Mouse (Mus musculus): ENCODE results near the gene Olfr1228. TPM values are rescaled to one million over a fixed set of nuclear protein-coding genes. Genes with fewer than 3 reads are reported as not detected.

The Olfr1228 gene
- polyA plus RNA-seq (2012; rRNA removed) = not detected in 2 replicates

- TF ChIP-seq POLR2A (IDR thresholded peaks at IDR 0.05; ENCODE audit: low read depth, low read length) = no peak
- TF ChIP-seq CTCF (conservative IDR thresholded peaks at IDR 0.05; ENCODE audit: insufficient read depth, insufficient read length, low read depth, low read length) = no peak
- no peaks in the 10 kb centered on the region for H3K27me3 ChIP-seq (replicated peaks; ENCODE audit: control insufficient read depth, insufficient read depth, low read length)
- DNase-seq = no peak
- no peaks in the 10 kb centered on the region for H3K36me3 ChIP-seq (ENCODE audit: control insufficient read depth, insufficient read depth, low read length)
- no peak within 1 kb of the TSS for H3K27ac ChIP-seq (ENCODE audit: insufficient read depth, low read depth, low read length)
- no peaks in the 10 kb centered on the region for H3K4me1 ChIP-seq (ENCODE audit: control insufficient read depth, insufficient read depth, low read length)
- H3K4me3 ChIP-seq (ENCODE audit: insufficient read depth, low read depth, low read length) = no peak within 1 kb of the TSS
Measured at GRCm38 (mm10) chr2:89253962-89254361, at the start of gene Olfr1228. Gene Olfr1228 (minus strand): TSS chr2:89254062.

DNA sequence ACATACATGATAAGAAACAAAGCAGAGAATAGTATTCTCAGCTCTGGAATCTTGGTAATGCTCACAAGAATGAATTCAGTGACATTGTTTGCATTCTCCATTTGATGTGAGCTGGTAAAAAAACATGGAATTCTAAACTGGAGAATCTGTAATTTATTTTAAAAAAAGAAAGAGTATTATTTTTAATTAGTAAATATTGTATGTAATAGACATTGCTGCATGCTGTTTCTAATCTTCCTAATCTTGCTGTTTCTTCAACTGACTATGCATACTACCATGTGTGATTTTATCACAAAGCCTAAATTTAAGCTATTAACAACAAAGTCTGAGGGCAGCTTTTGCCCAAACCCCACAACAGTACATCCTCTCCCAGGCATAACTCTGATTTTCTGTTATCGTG is 43.3 kb upstream of the Olfr1228 start, which contains the start of gene Olfr1230:
TSS of gene Olfr1230 (minus strand) at position 101 of the 400 bp plus-strand sequence.
- TF ChIP-seq POLR2A (IDR thresholded peaks at IDR 0.05; ENCODE audit: low read depth, low read length) (no peak), CTCF (conservative IDR thresholded peaks at IDR 0.05; ENCODE audit: insufficient read depth, insufficient read length, low read depth, low read length) (no peak)
- no peaks in the 10 kb centered on the region for H3K27me3 ChIP-seq (replicated peaks; ENCODE audit: control insufficient read depth, insufficient read depth, low read length)
- no peak within 1 kb of the TSS for H3K27ac ChIP-seq (ENCODE audit: insufficient read depth, low read depth, low read length)
- H3K4me3 ChIP-seq (ENCODE audit: insufficient read depth, low read depth, low read length) = no peak within 1 kb of the TSS
- 84% methylated on average over 1 of the region's 1 CpGs for WGBS
- no peak for DNase-seq
- H3K4me1 ChIP-seq (ENCODE audit: control insufficient read depth, insufficient read depth, low read length) = no peaks in the 10 kb centered on the region
- H3K36me3 ChIP-seq (ENCODE audit: control insufficient read depth, insufficient read depth, low read length) = no peaks in the 10 kb centered on the region

GRCm38 (mm10) chr2:89287914-89288313 is 34.1 kb upstream of the Olfr1228 start, which contains the start of gene Olfr1229:
Gene Olfr1229 (minus strand): TSS chr2:89288014.
- no peak for TF ChIP-seq POLR2A (IDR thresholded peaks at IDR 0.05; ENCODE audit: low read depth, low read length)
- TF ChIP-seq CTCF (conservative IDR thresholded peaks at IDR 0.05; ENCODE audit: insufficient read depth, insufficient read length, low read depth, low read length) = no peak
- Histone ChIP-seq H3K4me3 (ENCODE audit: insufficient read depth, low read depth, low read length) (no peak within 1 kb of the TSS), H3K27me3 (replicated peaks; ENCODE audit: control insufficient read depth, insufficient read depth, low read length) (no peaks in the 10 kb centered on the region), H3K4me1 (ENCODE audit: control insufficient read depth, insufficient read depth, low read length) (no peaks in the 10 kb centered on the region), H3K36me3 (ENCODE audit: control insufficient read depth, insufficient read depth, low read length) (no peaks in the 10 kb centered on the region), H3K27ac (ENCODE audit: insufficient read depth, low read depth, low read length) (no peak within 1 kb of the TSS)
- 73% methylated on average over 2 of the region's 2 CpGs for WGBS
- DNase-seq = no peak

- WGBS = 55% methylated on average over 2 of the region's 2 CpGs
Measured at GRCm38 (mm10) chr2:89199948-89200347, 53.9 kb downstream of the Olfr1228 start, which contains the start of gene Olfr1226. Gene Olfr1226 (minus strand): TSS chr2:89200048.

More at GRCm38 (mm10) chr2:89199948-89200347, 53.9 kb downstream of the Olfr1228 start, which contains the start of gene Olfr1226:
- H3K27me3 ChIP-seq (replicated peaks; ENCODE audit: control insufficient read depth, insufficient read depth, low read length) = no peaks in the 10 kb centered on the region
- H3K27ac ChIP-seq (ENCODE audit: insufficient read depth, low read depth, low read length) = no peak within 1 kb of the TSS
- TF ChIP-seq POLR2A (IDR thresholded peaks at IDR 0.05; ENCODE audit: low read depth, low read length) (no peak), CTCF (conservative IDR thresholded peaks at IDR 0.05; ENCODE audit: insufficient read depth, insufficient read length, low read depth, low read length) (no peak)
- no peaks in the 10 kb centered on the region for H3K36me3 ChIP-seq (ENCODE audit: control insufficient read depth, insufficient read depth, low read length)
- DNase-seq = no peak
- H3K4me3 ChIP-seq (ENCODE audit: insufficient read depth, low read depth, low read length) = no peak within 1 kb of the TSS
- no peaks in the 10 kb centered on the region for H3K4me1 ChIP-seq (ENCODE audit: control insufficient read depth, insufficient read depth, low read length)

Other genes with a start within 250 kb of the Olfr1228 start
- gene Olfr1215, start 247.1 kb downstream of the Olfr1228 start, polyA plus RNA-seq (2012; rRNA removed) = not detected in 2 replicates
- not detected in 2 replicates for gene Olfr1216, start 235.7 kb downstream of the Olfr1228 start, polyA plus RNA-seq (2012; rRNA removed)
- gene Olfr1217, start 222.0 kb downstream of the Olfr1228 start, polyA plus RNA-seq (2012; rRNA removed) = not detected in 2 replicates
- not detected in 2 replicates for gene Olfr1218, start 192.9 kb downstream of the Olfr1228 start, polyA plus RNA-seq (2012; rRNA removed)
- not detected in 2 replicates for gene Olfr1219, start 170.5 kb downstream of the Olfr1228 start, polyA plus RNA-seq (2012; rRNA removed)
- gene Olfr1220, start 147.2 kb downstream of the Olfr1228 start, polyA plus RNA-seq (2012; rRNA removed) = not detected in 2 replicates
- gene Olfr1221, start 136.8 kb downstream of the Olfr1228 start, polyA plus RNA-seq (2012; rRNA removed) = not detected in 2 replicates
- not detected in 2 replicates for gene Olfr1222, start 121.0 kb downstream of the Olfr1228 start, polyA plus RNA-seq (2012; rRNA removed)
- gene Olfr1223, start 102.5 kb downstream of the Olfr1228 start, polyA plus RNA-seq (2012; rRNA removed) = not detected in 2 replicates
- gene Olfr1224-ps1, start 90.0 kb downstream of the Olfr1228 start, polyA plus RNA-seq (2012; rRNA removed) = not detected in 2 replicates
- not detected in 2 replicates for gene Olfr1225, start 79.4 kb downstream of the Olfr1228 start, polyA plus RNA-seq (2012; rRNA removed)
- gene Olfr1226, start 54.0 kb downstream of the Olfr1228 start, polyA plus RNA-seq (2012; rRNA removed) = not detected in 2 replicates
- not detected in 2 replicates for gene Olfr1229, start 34.0 kb upstream of the Olfr1228 start, polyA plus RNA-seq (2012; rRNA removed)
- not detected in 2 replicates for gene Olfr1230, start 43.2 kb upstream of the Olfr1228 start, polyA plus RNA-seq (2012; rRNA removed)
- gene Olfr1231, start 53.0 kb upstream of the Olfr1228 start, polyA plus RNA-seq (2012; rRNA removed) = not detected in 2 replicates
- not detected in 2 replicates for gene Olfr1232, start 75.6 kb upstream of the Olfr1228 start, polyA plus RNA-seq (2012; rRNA removed)
- gene Olfr1233, start 88.3 kb upstream of the Olfr1228 start, polyA plus RNA-seq (2012; rRNA removed) = not detected in 2 replicates
- not detected in 2 replicates for gene Olfr1234, start 110.8 kb upstream of the Olfr1228 start, polyA plus RNA-seq (2012; rRNA removed)
- gene Olfr1238, start 155.6 kb upstream of the Olfr1228 start, polyA plus RNA-seq (2012; rRNA removed) = not detected in 2 replicates
- gene Olfr1239, start 166.3 kb upstream of the Olfr1228 start, polyA plus RNA-seq (2012; rRNA removed) = not detected in 2 replicates
- gene Olfr1240, start 188.9 kb upstream of the Olfr1228 start, polyA plus RNA-seq (2012; rRNA removed) = not detected in 2 replicates
- gene Olfr1241, start 233.1 kb upstream of the Olfr1228 start, polyA plus RNA-seq (2012; rRNA removed) = not detected in 2 replicates
- gene Olfr1242, start 244.3 kb upstream of the Olfr1228 start, polyA plus RNA-seq (2012; rRNA removed) = not detected in 2 replicates

Measured in kidney, adult 2 months (tissue).